Mouse (Mus musculus) 3T3-L1 (cell line): ENCODE measurements at regions not wholly inside any gene's neighbourhood (a gene's known extent, or its start where the extent isn't known, plus 50 kb on each side); places are given as distances from the start of the nearest gene placed in this dataset.

Experiments used
- DNase-seq: peaks from one replicate; pipeline ENCODE4 v3.0.0-alpha.2; 2015; ENCODE audit warnings: low read depth, low spot score

- peak; percentile 85 for DNase-seq
Observed at GRCm38 (mm10) chr13:116017886-116018285, 291.6 kb downstream of the Isl1 start.

DNA sequence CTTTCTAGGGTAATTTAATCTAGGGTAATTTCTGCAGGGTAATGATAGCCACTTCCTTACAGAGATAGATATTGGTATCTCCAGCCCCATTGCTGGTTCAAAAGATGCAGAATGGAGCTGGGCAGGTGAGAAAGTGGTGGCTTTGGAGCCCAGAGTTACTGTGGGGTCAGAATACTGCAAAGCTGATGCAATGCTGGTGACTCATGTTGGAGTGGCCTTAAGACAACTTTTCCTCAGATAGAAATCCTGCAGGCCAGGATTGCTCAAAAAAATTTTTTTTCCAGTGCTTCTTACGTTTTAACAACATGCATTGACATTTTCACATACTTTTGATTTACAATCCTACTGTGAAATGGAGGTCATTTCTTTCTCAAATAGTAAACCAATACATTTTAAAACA, 305.8 kb downstream of the Isl1 start:
- peak; percentile 76 for DNase-seq

GRCm38 (mm10) chr13:116002391-116002899, 307.0 kb downstream of the Isl1 start:
- DNase-seq: peak; percentile 92

- no peak for DNase-seq
Observed at GRCm38 (mm10) chr13:115990591-115990990, 318.9 kb downstream of the Isl1 start.

DNA sequence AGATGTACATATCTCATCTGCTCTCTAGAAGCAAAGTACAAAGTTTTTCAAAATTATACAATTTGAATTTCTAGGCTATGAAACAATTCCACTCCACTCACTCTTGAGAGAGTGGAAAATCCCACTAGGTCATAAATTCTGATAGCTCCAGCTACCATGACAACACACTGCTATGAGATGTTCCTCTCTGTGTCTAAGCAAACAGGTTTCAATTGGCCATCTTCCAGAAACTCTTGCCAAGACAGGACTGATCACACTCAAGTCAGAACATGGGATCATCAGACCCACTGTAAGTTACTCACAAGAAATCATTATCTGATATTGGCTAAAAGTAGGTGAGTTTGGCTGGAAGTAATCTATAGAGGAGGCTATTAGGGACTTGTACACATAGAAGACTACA, 320.4 kb downstream of the Isl1 start:
- peak; percentile 31 for DNase-seq

GRCm38 (mm10) chr13:115986282-115986681, 323.2 kb downstream of the Isl1 start:
- DNase-seq: peak; percentile 58

DNA sequence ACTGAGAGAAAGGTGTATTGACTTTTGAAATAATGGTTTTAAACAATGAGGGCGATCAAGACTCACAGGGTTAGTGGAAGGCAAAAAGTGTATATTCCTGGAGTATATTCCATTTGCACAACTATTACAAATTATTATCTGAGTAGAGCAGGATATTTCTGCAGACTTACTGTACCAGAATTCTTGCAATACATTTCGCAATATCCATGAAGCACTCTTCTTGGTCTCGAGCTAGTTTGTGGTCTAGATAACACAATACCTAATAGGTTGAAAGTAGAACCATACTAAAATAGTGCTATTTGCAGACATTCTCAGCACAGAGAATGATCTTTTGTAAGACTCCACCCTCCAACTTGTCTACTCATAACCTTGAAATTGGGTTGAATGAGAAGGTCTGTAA, 323.8 kb downstream of the Isl1 start:
- peak; percentile 40 for DNase-seq

- no peak for DNase-seq
Observed at GRCm38 (mm10) chr13:115977890-115978203, 331.6 kb downstream of the Isl1 start.

DNA sequence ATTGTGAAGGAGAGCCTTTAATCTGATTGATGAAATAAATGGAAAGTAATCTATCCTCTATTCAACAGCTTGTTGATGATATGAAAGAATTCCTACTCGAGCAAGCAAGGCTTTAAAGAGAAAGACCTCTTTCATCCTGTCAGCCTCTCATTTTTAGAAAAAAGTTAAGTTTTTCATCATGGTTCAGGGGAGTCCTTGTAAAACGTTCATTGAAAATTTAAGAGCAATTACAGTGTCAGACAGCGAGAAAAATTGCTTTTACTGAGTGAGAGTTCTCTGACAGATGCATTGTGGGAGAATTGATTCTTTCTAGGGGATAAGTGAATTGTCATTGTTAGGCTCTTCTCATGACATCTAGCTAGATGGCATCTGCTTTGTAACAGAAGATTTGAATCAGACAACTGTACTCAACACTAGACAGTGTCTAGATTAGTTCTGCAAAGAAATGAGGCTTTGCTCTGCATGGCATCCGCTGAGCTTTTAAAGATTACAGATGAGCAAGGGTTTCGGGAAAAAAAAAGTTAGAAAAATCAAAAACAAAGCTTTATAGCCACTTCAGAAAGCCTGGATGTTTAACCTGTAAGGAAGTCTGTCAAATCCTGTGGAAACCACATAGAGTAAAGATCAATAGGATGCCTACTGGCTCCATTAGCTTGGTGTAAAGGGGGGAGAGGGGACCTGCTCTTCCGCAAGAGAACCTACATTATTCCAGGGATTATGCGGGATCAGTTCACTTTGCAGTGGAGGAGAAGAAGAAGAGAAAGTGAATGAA, 332.2 kb downstream of the Isl1 start:
- no peak for DNase-seq
